Mouse (Mus musculus): ENCODE measurements around the gene 4921517D22Rik. TPM values are rescaled to one million over a fixed set of nuclear protein-coding genes. Genes with fewer than 3 reads are reported as not detected.

The 4921517D22Rik gene
- total RNA-seq (2023), result not detected in 4 replicates

DNA sequence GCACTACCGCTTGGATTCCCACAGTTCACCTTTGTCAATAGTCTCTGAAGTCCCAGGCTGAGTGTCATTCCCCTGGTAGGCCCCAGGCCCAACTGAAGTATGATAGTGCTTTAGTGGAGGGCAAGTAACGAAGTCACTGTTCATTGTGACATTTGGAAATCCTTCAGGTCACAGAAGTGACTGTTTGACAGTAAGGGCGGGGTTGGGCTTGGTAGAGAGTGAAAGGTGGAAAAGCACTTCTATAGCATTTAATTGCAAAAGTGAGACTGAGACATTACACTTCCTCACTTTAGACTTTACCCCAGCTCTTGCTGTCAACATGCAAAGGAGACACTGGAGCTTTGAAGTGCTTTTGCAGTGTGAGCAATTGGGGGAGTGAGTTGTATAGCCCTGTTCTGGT, at the start of gene 4921517D22Rik:
Gene 4921517D22Rik (minus strand): TSS at position 101 of the 400 bp plus-strand sequence.

DNA sequence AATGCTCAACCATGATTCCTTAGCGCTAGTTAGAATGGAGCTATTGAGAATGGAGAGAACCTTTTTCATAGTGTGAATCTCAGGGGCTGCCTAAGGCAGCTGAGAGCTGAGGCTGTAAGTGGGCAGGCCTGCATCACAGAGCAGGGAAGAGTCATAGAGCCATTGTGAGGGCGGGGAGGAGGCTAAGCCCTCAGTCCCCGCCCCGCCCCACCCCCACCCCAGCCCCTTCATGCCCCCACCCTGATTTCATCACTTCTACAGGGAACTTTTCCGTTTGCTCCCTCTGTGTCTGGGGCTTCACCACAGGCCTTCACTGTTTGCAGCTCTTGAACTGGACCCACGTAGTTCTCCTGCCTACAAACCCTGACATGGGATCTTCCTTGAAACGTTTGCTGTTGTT, 37.7 kb upstream of the 4921517D22Rik start, which contains the start of gene Spata31d1d:
Gene Spata31d1d (minus strand): TSS at position 101 of the 400 bp plus-strand sequence.

DNA sequence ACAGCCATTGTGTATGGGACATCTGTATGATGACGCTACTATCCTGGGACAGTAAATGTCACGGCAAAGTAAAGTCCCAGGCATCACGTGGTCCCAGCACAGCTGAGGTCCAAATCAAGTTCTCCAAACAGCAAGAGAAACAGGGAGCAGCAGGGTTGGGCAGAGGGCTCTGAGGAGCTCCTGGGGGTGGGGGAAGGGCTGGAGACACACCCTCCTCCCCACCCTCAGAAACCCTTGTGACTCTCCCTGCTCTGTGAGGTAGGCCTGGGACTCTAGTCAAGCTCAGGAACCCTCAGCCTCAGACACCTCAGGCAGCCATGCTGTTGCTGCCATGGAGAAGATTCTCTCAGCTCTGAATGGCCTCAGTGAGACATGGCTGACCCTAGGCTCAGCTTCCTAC, 18.1 kb upstream of the 4921517D22Rik start, which contains the start of gene Spata31d1b:
Gene Spata31d1b (plus strand): TSS at position 301 of the 400 bp plus-strand sequence.

DNA sequence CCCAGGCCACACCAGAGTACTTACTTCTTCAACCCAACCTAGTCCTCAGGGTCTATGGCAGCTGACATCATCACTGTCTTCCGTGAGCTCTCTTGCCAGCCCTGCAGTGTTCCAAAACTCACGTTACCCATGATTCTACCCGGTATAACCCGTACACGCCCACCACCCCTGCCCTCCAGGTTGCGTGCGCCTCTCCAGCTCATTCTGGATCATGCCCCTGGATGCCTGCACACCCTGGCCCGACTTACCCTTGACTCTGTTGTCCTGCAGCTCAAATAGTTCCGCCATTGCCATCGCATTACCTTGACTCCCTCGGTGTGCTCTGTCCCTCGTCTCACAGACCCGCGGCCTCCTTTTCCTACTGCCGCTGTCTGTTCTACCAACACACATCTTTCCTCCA, 16.3 kb upstream of the 4921517D22Rik start, which contains the start of gene Spata31d1a:
Gene Spata31d1a (minus strand): TSS at position 101 of the 400 bp plus-strand sequence.

DNA sequence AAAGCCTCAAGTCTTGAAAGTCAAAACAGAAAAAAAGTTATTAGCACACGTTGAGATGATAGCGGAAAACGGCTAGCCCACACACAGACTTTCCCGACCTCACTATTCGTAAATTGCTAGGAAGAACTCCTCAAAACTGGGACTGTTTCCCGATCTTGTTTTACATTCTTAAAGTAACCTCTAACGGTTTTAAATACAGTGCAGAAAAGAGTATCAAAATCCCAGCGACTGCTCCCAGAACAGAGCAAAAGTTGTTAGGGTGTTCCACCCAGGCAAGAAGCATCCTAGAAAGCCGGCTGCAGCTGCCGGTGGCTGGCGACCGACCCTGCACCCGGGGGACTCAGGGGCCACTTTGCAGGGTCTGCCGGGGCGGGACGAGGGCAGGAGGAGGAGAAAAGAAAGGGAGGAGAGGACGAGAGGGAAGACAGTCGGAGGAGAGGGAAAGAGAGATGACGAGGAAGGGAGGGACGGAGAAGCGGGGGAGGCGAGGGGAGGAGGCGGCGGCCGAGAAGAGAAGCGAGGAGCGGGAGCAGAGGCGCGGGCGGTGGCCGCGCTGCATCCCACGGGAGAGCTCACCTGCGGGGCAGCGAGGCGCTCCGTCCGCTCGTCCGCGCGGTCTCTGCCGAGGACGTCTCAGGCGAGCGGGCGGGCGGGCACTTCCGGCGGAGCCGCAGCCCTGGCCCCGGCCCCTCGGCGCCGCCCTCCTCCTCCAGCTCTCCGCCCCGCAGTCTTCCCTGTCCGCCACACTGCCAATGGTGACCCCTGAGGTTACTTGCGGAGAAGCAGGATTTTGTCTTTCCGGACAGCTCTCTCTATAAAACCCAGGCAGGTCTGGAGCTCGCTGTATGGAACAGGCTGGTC, 18.5 kb downstream of the 4921517D22Rik start, which contains the start of gene Golm1:
Gene Golm1 (minus strand): TSS at position 661 of the 861 bp plus-strand sequence.

Other genes with a start within 250 kb of the 4921517D22Rik start
- gene Agtpbp1, start 108.9 kb downstream of the 4921517D22Rik start, total RNA-seq (2023), result 54.1 to 69.6 TPM (median 56.8 TPM) in 4 replicates
- 56.5 to 67.1 TPM (median 63.9 TPM) in 4 replicates for gene Naa35, start 108.8 kb downstream of the 4921517D22Rik start, total RNA-seq (2023)
- 19.5 to 26.9 TPM (median 20.3 TPM) in 4 replicates for gene Golm1, start 18.3 kb downstream of the 4921517D22Rik start, total RNA-seq (2023)
- 0.09 TPM in 1 of 4 replicates, not detected in the others for gene Spata31d1a, start 16.2 kb upstream of the 4921517D22Rik start, total RNA-seq (2023)
- gene Spata31d1b, start 18.2 kb upstream of the 4921517D22Rik start, total RNA-seq (2023), result not detected in 4 replicates
- gene Spata31d1d, start 37.6 kb upstream of the 4921517D22Rik start, total RNA-seq (2023), result not detected in 4 replicates
- 0.17 to 0.18 TPM in 2 of 4 replicates, not detected in the others for gene 1700014D04Rik, start 52.6 kb upstream of the 4921517D22Rik start, total RNA-seq (2023)
- 93.6 to 97.7 TPM (median 94.8 TPM) in 4 replicates for gene Isca1, start 75.7 kb upstream of the 4921517D22Rik start, total RNA-seq (2023)
- not detected in 4 replicates for gene Gm49354, start 88.1 kb upstream of the 4921517D22Rik start, total RNA-seq (2023)
- gene Tut7, start 129.0 kb upstream of the 4921517D22Rik start, total RNA-seq (2023), result 266 to 273 TPM (median 269 TPM) in 4 replicates